Mouse (Mus musculus): ENCODE measurements around the gene Lats2.

GRCm38 (mm10) chr14:57707100-57707893 lies 50.9 kb downstream of the Lats2 start:
- TF ChIP-seq EP300 (IDR thresholded peaks at IDR 0.05; ENCODE audit: low read depth) (no peak), CTCF (IDR thresholded peaks at IDR 0.05; ENCODE audit: low read depth) (no peak)

All from liver, embryonic 14.5 days (tissue).